Mouse (Mus musculus): ENCODE measurements around the gene Psme4. TPM values are rescaled to one million over a fixed set of nuclear protein-coding genes. Genes with fewer than 3 reads are reported as not detected.

Psme4 gene
- polyA plus RNA-seq, 1 experiment from 2014 or later, result 21.2 TPM

GRCm38 (mm10) chr11:30799496-30799895, 28.0 kb downstream of the Psme4 start:
- no peak for DNase-seq (ENCODE audit: low spot score)
- no peak overlapping the region for H3K4me3 ChIP-seq
- H3K27me3 ChIP-seq (ENCODE audit: insufficient read depth, poor library complexity, severe bottlenecking), result no peaks in the 10 kb centered on the region
- H3K4me1 ChIP-seq, result no peaks in the 10 kb centered on the region
- no peaks in the 10 kb centered on the region for H3K9me3 ChIP-seq
- no peak overlapping the region for H3K27ac ChIP-seq
- WGBS, result 80% methylated on average over 1 of the region's 1 CpGs
- peaks cover 2% of the 10 kb centered on the region; the same call in 1 of the 2 replicates for H3K36me3 ChIP-seq

DNA sequence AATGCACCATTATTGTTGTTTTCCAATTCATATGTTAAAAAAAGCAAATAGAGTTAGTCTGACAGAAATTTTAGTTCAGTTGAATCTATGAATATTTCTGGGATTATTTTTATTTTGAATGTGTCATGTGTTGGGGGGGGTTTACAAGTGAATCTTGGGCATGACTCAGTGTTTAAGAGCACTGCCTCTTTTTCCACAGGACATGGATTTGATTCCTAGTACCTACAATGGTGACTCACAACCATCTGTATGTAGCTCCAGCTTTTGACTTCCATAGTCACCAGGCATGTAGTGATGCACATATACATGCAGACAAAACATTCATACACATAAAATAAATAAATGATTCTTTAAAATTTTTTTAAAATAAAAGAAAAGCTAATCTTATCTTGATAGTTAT, 28.6 kb downstream of the Psme4 start:
- Histone ChIP-seq H3K27me3 (ENCODE audit: insufficient read depth, poor library complexity, severe bottlenecking) (no peaks in the 10 kb centered on the region), H3K9me3 (no peaks in the 10 kb centered on the region), H3K36me3 (peaks cover 2% of the 10 kb centered on the region; the same call in 1 of the 2 replicates), H3K4me1 (no peaks in the 10 kb centered on the region), H3K27ac (no peak overlapping the region), H3K4me3 (no peak overlapping the region)
- no peak for DNase-seq (ENCODE audit: low spot score)

DNA sequence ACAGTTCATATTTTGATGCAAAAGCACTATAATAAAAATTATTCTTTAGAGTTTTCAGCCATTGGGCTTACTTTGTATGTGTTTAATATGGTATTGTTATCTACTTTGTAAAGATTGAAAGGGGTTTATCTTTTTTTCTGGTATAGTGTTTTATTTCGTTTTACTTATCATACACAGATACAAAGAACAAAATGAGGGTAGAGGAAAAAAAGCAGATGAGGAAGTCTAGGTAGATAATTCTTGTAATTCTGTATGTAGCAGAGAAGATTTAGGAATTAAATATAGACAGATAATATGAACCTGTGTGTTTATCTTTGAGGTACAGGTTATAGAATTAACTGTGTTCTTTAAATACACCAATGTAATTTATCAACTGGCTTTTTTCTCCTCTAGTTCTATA, 30.9 kb downstream of the Psme4 start:
- Histone ChIP-seq H3K36me3 (peaks cover 5% of the 10 kb centered on the region; the same call in 1 of the 2 replicates), H3K4me1 (no peaks in the 10 kb centered on the region), H3K27ac (no peak overlapping the region), H3K27me3 (ENCODE audit: insufficient read depth, poor library complexity, severe bottlenecking) (no peaks in the 10 kb centered on the region), H3K4me3 (no peak overlapping the region), H3K9me3 (no peaks in the 10 kb centered on the region)
- DNase-seq (ENCODE audit: low spot score), result no peak
- WGBS, result 76% methylated on average over 1 of the region's 1 CpGs

- DNase-seq (ENCODE audit: low spot score), result no peak
- Histone ChIP-seq H3K4me1 (no peaks in the 10 kb centered on the region), H3K27me3 (ENCODE audit: insufficient read depth, poor library complexity, severe bottlenecking) (no peaks in the 10 kb centered on the region), H3K27ac (no peak overlapping the region), H3K9me3 (no peaks in the 10 kb centered on the region), H3K4me3 (no peak overlapping the region), H3K36me3 (peaks cover 74% of the 10 kb centered on the region)
- 90% methylated on average over 5 of the region's 5 CpGs for WGBS
Measured at GRCm38 (mm10) chr11:30821116-30821515, 49.6 kb downstream of the Psme4 start.

GRCm38 (mm10) chr11:30838793-30839192, 67.3 kb downstream of the Psme4 start:
- Histone ChIP-seq H3K36me3 (peaks cover 79% of the 10 kb centered on the region), H3K4me1 (no peaks in the 10 kb centered on the region), H3K4me3 (no peak overlapping the region), H3K9me3 (no peaks in the 10 kb centered on the region), H3K27ac (no peak overlapping the region), H3K27me3 (ENCODE audit: insufficient read depth, poor library complexity, severe bottlenecking) (no peaks in the 10 kb centered on the region)
- no peak for DNase-seq (ENCODE audit: low spot score)
- 78% methylated on average over 2 of the region's 2 CpGs for WGBS

DNA sequence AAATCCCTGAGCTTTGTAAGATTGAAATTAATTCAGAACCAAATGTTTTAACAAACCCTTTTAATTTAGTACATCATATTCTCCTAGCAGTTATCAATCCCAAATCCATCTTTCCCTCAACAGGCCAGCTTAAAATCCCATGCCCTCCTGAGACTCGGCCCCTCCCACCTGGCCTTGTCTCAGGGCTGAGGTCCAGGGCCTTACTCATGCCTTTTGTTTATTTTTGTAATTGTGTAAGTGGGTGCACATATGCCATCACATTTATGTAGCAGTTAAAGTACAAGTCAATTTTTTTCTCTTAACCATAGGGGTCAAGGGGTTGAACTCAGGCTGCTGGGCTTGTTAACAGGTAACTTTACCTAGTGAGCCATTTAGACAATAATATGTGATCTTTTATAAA, 72.8 kb downstream of the Psme4 start:
- Histone ChIP-seq H3K4me1 (no peaks in the 10 kb centered on the region), H3K27ac (no peak overlapping the region), H3K27me3 (ENCODE audit: insufficient read depth, poor library complexity, severe bottlenecking) (no peaks in the 10 kb centered on the region), H3K36me3 (peaks cover 71% of the 10 kb centered on the region), H3K9me3 (no peaks in the 10 kb centered on the region), H3K4me3 (no peak overlapping the region)
- DNase-seq (ENCODE audit: low spot score), result no peak
- WGBS, result 97% methylated on average over 1 of the region's 1 CpGs

DNA sequence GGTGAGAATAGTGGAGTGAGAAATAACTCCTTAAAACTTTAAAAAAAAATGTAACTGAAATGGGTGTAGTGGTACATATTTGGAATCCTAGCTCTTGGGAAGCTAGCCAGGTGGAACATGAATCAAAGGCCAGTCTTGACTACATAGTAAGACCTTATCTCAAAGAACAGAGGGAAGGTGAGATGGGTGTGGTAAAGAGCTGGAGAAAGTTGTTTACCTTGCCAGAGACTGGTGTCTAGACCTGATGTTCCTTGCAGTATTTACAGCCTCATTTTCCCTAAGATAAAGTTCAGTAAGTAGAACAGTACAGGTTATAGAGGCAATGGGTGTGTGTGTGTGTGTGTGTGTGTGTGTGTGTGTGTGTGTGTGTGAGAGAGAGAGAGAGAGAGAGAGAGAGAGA, 100.9 kb downstream of the Psme4 start:
- no peak overlapping the region for H3K27ac ChIP-seq
- H3K9me3 ChIP-seq, result no peaks in the 10 kb centered on the region
- no peaks in the 10 kb centered on the region for H3K4me1 ChIP-seq
- H3K4me3 ChIP-seq, result no peak overlapping the region
- DNase-seq (ENCODE audit: low spot score), result no peak
- no peaks in the 10 kb centered on the region for H3K27me3 ChIP-seq (ENCODE audit: insufficient read depth, poor library complexity, severe bottlenecking)
- H3K36me3 ChIP-seq, result peaks cover 55% of the 10 kb centered on the region

DNA sequence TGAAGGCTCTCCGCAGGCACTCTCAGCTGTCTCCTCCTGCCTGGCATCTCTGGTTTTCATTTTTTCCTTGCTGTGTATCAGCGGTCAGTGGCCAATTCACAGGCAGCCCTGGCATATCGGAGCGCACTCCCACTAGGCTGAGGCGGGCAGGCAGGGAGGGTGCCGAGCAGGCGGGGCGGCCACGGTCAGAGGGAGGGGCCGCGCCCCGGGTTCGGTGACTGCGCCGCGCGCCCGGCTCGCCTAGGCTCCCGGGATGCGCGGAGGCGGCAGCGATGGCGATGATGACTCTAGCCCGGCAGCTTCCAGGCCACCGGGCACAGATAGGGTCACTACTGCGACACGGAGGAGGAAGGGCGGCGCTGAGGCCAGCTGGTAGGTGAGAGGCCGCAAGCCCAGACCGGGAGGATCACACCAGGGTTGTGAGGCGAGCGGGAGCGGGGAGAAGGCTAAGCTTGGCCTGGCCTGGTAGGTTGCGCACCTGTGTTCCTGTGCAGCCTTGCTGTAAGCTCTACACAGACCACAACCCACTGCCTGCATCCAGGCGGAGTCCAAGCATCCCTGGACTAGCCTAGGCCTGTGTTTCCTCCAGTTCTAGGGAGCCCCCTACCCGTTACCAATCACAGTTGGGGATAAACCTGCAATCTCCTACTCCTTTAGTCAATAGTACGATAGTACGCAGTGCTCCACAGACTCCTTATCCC, 113.8 kb downstream of the Psme4 start, which contains the start of the genes Gpr75 and Asb3:
Gpr75 (plus strand) TSS at position 188 of the 701 bp plus-strand sequence.
Asb3 (plus strand) TSS at position 246 of the 701 bp plus-strand sequence.
- H3K27ac ChIP-seq, result peak within 1 kb of the TSS; percentile 67; the same call in 1 of the 2 replicates
- WGBS, result 3% methylated on average over 41 of the region's 41 CpGs
- no peaks in the 10 kb centered on the region for H3K4me1 ChIP-seq
- peaks cover 2% of the 10 kb centered on the region; the same call in 1 of the 2 replicates for H3K36me3 ChIP-seq
- H3K9me3 ChIP-seq, result no peaks in the 10 kb centered on the region
- H3K4me3 ChIP-seq, result peak within 1 kb of the TSS; percentile 65
- H3K27me3 ChIP-seq (ENCODE audit: insufficient read depth, poor library complexity, severe bottlenecking), result no peaks in the 10 kb centered on the region
- DNase-seq (ENCODE audit: low spot score), result peak; percentile 76

GRCm38 (mm10) chr11:30888153-30888552, 116.6 kb downstream of the Psme4 start:
- H3K27ac ChIP-seq, result no peak overlapping the region
- no peaks in the 10 kb centered on the region for H3K9me3 ChIP-seq
- 87% methylated on average over 2 of the region's 2 CpGs for WGBS
- no peak for DNase-seq (ENCODE audit: low spot score)
- no peaks in the 10 kb centered on the region for H3K27me3 ChIP-seq (ENCODE audit: insufficient read depth, poor library complexity, severe bottlenecking)
- H3K4me1 ChIP-seq, result no peaks in the 10 kb centered on the region
- no peak overlapping the region for H3K4me3 ChIP-seq
- no peaks in the 10 kb centered on the region for H3K36me3 ChIP-seq

- Histone ChIP-seq H3K9me3 (no peaks in the 10 kb centered on the region), H3K4me1 (no peaks in the 10 kb centered on the region), H3K36me3 (no peaks in the 10 kb centered on the region), H3K4me3 (no peak overlapping the region), H3K27me3 (ENCODE audit: insufficient read depth, poor library complexity, severe bottlenecking) (no peaks in the 10 kb centered on the region), H3K27ac (no peak overlapping the region)
- no peak for DNase-seq (ENCODE audit: low spot score)
- 85% methylated on average over 1 of the region's 1 CpGs for WGBS
Measured at GRCm38 (mm10) chr11:30896201-30896600, 124.7 kb downstream of the Psme4 start.

DNA sequence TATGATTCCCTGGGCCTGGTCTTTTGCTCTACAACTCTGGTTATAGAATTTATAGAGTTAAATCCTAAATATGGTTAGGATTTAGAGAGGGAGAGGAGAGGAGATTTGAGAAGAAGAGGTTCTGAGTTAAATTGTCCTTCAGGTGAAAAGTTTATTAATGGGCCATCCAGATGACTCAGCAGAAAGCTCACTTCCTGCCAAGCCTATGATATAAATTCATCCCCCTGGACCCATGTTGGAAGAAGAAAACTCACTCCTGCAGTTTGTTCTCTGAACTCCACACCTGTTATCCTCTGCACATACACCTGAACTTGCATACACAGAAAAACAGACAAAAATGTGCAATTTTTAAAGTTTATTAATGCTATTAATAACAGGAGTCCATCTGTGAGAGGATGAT, 127.8 kb downstream of the Psme4 start:
- H3K4me1 ChIP-seq, result no peaks in the 10 kb centered on the region
- H3K9me3 ChIP-seq, result no peaks in the 10 kb centered on the region
- no peak overlapping the region for H3K27ac ChIP-seq
- no peaks in the 10 kb centered on the region for H3K27me3 ChIP-seq (ENCODE audit: insufficient read depth, poor library complexity, severe bottlenecking)
- DNase-seq (ENCODE audit: low spot score), result no peak
- H3K4me3 ChIP-seq, result no peak overlapping the region
- no peaks in the 10 kb centered on the region for H3K36me3 ChIP-seq

GRCm38 (mm10) chr11:30912311-30912710, 140.8 kb downstream of the Psme4 start:
- no peak overlapping the region for H3K4me3 ChIP-seq
- DNase-seq (ENCODE audit: low spot score), result no peak
- no peaks in the 10 kb centered on the region for H3K27me3 ChIP-seq (ENCODE audit: insufficient read depth, poor library complexity, severe bottlenecking)
- no peaks in the 10 kb centered on the region for H3K36me3 ChIP-seq
- 91% methylated on average over 3 of the region's 3 CpGs for WGBS
- H3K27ac ChIP-seq, result no peak overlapping the region
- H3K9me3 ChIP-seq, result no peaks in the 10 kb centered on the region
- H3K4me1 ChIP-seq, result no peaks in the 10 kb centered on the region

GRCm38 (mm10) chr11:30920641-30921040, 149.1 kb downstream of the Psme4 start:
- 62% methylated on average over 1 of the region's 1 CpGs for WGBS
- DNase-seq (ENCODE audit: low spot score), result no peak
- Histone ChIP-seq H3K27me3 (ENCODE audit: insufficient read depth, poor library complexity, severe bottlenecking) (no peaks in the 10 kb centered on the region), H3K9me3 (no peaks in the 10 kb centered on the region), H3K4me3 (no peak overlapping the region), H3K4me1 (no peaks in the 10 kb centered on the region), H3K36me3 (peaks cover 14% of the 10 kb centered on the region), H3K27ac (no peak overlapping the region)

- Histone ChIP-seq H3K9me3 (no peaks in the 10 kb centered on the region), H3K27ac (no peak overlapping the region), H3K27me3 (ENCODE audit: insufficient read depth, poor library complexity, severe bottlenecking) (no peaks in the 10 kb centered on the region), H3K4me3 (no peak overlapping the region), H3K4me1 (no peaks in the 10 kb centered on the region), H3K36me3 (peaks cover 32% of the 10 kb centered on the region)
- WGBS, result 90% methylated on average over 3 of the region's 3 CpGs
- DNase-seq (ENCODE audit: low spot score), result no peak
Measured at GRCm38 (mm10) chr11:30923283-30923682, 151.8 kb downstream of the Psme4 start.

Measured in heart, embryonic 10.5 days (tissue).